In genomic region chr16:88372034-88372433, GRCm38 (mm10) we compare ENCODE assay signal across 9 mouse cellular contexts.
DNase-seq lines count a peak whose midpoint lies in the region; ATAC-seq lines count a peak whose summit lies in the region.
"Had no signal": no experiment of that assay in that cellular context is flagged by ENCODE, and none has a peak within 500 bp of the region (broad histone marks: within the 10 kb centered on the region; RNA-seq: fewer than 3 reads in every experiment).

No protein-coding gene starts in this region.

- ATAC-seq in midbrain, embryonic 11.5 days (ENCODE audit: low FRiP score): peak; percentile 86
- no peak for ATAC-seq in midbrain, embryonic 16.5 days

- H3K9me3 ChIP-seq in midbrain, embryonic 11.5 days (ENCODE audit: control insufficient read depth, low read length): no peaks in the 10 kb centered on the region
- H3K9me3 ChIP-seq in midbrain, embryonic 16.5 days (replicated peaks; ENCODE audit: control insufficient read depth, low read length, poor library complexity, severe bottlenecking): no peaks in the 10 kb centered on the region
- no peaks in the 10 kb centered on the region for H3K9me3 ChIP-seq in forebrain, embryonic 10.5 days
- no peaks in the 10 kb centered on the region for H3K9me3 ChIP-seq in limb, embryonic 10.5 days (replicated peaks)
- H3K9me3 ChIP-seq: liver, embryonic 13.5 days had no signal

- H3K27ac ChIP-seq in midbrain, embryonic 11.5 days (ENCODE audit: low read depth, low read length): no peak overlapping the region
- no peak overlapping the region for H3K27ac ChIP-seq in midbrain, embryonic 16.5 days (ENCODE audit: low read length)
- no peak overlapping the region for H3K27ac ChIP-seq in forebrain, embryonic 10.5 days
- H3K27ac ChIP-seq in limb, embryonic 10.5 days: no peak overlapping the region
- H3K27ac ChIP-seq: liver, embryonic 13.5 days had no signal

- no peaks in the 10 kb centered on the region for H3K27me3 ChIP-seq in midbrain, embryonic 11.5 days (ENCODE audit: control insufficient read depth, insufficient read depth, low read length)
- no peaks in the 10 kb centered on the region for H3K27me3 ChIP-seq in midbrain, embryonic 16.5 days (ENCODE audit: control insufficient read depth, insufficient read depth, low read depth, low read length)
- H3K27me3 ChIP-seq in forebrain, embryonic 10.5 days (ENCODE audit: poor library complexity, severe bottlenecking): no peaks in the 10 kb centered on the region
- no peaks in the 10 kb centered on the region for H3K27me3 ChIP-seq in limb, embryonic 10.5 days (ENCODE audit: low read depth, poor library complexity, severe bottlenecking)
- H3K27me3 ChIP-seq: liver, embryonic 13.5 days had no signal

- no peaks in the 10 kb centered on the region for H3K4me1 ChIP-seq in midbrain, embryonic 11.5 days (ENCODE audit: control insufficient read depth, insufficient read depth, low read length)
- no peaks in the 10 kb centered on the region for H3K4me1 ChIP-seq in midbrain, embryonic 16.5 days (ENCODE audit: control insufficient read depth, insufficient read depth, low read length)
- peaks cover 19% of the 10 kb centered on the region for H3K4me1 ChIP-seq in forebrain, embryonic 10.5 days
- peaks cover 14% of the 10 kb centered on the region; the same call in 1 of the 2 replicates for H3K4me1 ChIP-seq in limb, embryonic 10.5 days
- H3K4me1 ChIP-seq: liver, embryonic 13.5 days had no signal

- no peak overlapping the region for H3K4me3 ChIP-seq in midbrain, embryonic 11.5 days (ENCODE audit: low read depth, low read length)
- no peak overlapping the region for H3K4me3 ChIP-seq in midbrain, embryonic 16.5 days (ENCODE audit: low read depth, low read length)
- no peak overlapping the region for H3K4me3 ChIP-seq in forebrain, embryonic 10.5 days
- no peak overlapping the region for H3K4me3 ChIP-seq in limb, embryonic 10.5 days
- H3K4me3 ChIP-seq: liver, embryonic 13.5 days had no signal

- H3K4me2 ChIP-seq in midbrain, embryonic 11.5 days: no peak overlapping the region
- H3K4me2 ChIP-seq in midbrain, embryonic 16.5 days (ENCODE audit: low read length): no peak overlapping the region
- H3K4me2 ChIP-seq: liver, embryonic 13.5 days had no signal

- no peak overlapping the region for H3K9ac ChIP-seq in midbrain, embryonic 11.5 days (ENCODE audit: low read length)
- no peak overlapping the region for H3K9ac ChIP-seq in midbrain, embryonic 16.5 days (ENCODE audit: low read depth, low read length)
- H3K9ac ChIP-seq: liver, embryonic 13.5 days had no signal

- 41% methylated on average over 7 of the region's 7 CpGs for WGBS in midbrain, embryonic 11.5 days
- WGBS in midbrain, embryonic 16.5 days: 39% methylated on average over 7 of the region's 7 CpGs
- 33% methylated on average over 7 of the region's 7 CpGs for WGBS in forebrain, embryonic 10.5 days
- 36% methylated on average over 7 of the region's 7 CpGs for WGBS in limb, embryonic 10.5 days

- DNase-seq in midbrain, embryonic 11.5 days (ENCODE audit: low spot score, missing footprints): peak; percentile 90
- DNase-seq in brain, adult 2 months (ENCODE audit: low read depth, low spot score): peak; percentile 80
- peak; percentile 47 for DNase-seq in forebrain, embryonic 10.5 days (ENCODE audit: extremely low spot score, low spot score)
- DNase-seq in kidney, adult 8-10 months: peak; percentile 26 to 29
- DNase-seq in limb, embryonic 10.5 days (ENCODE audit: low spot score): peak; percentile 59
- DNase-seq in right cerebral cortex, adult 2 months (ENCODE audit: low spot score in 2 of 2): peak; percentile 34 to 43
- DNase-seq in gastrocnemius, postnatal 25 days: no peak
- DNase-seq: liver, embryonic 13.5 days had no signal

- H3K36me3 ChIP-seq in midbrain, embryonic 11.5 days (ENCODE audit: control insufficient read depth, insufficient read depth, low read length): no peaks in the 10 kb centered on the region
- H3K36me3 ChIP-seq in midbrain, embryonic 16.5 days (ENCODE audit: control insufficient read depth, insufficient read depth, low read length): no peaks in the 10 kb centered on the region
- H3K36me3 ChIP-seq in forebrain, embryonic 10.5 days (replicated peaks): no peaks in the 10 kb centered on the region
- no peaks in the 10 kb centered on the region for H3K36me3 ChIP-seq in limb, embryonic 10.5 days
- H3K36me3 ChIP-seq: liver, embryonic 13.5 days had no signal
